Mouse (Mus musculus): ENCODE results near the gene Dph5. TPM values are rescaled to one million over a fixed set of nuclear protein-coding genes. Genes with fewer than 3 reads are reported as not detected.

The Dph5 gene
- polyA plus RNA-seq, 1 experiment from 2014 or later, result 19.9 TPM

GRCm38 (mm10) chr3:115875551-115875950 is 12.1 kb upstream of the Dph5 start:
- Histone ChIP-seq H3K4me3 (ENCODE audit: low read depth, low read length) (no peak overlapping the region), H3K27me3 (replicated peaks; ENCODE audit: control insufficient read depth, insufficient read depth, low read length) (no peaks in the 10 kb centered on the region), H3K4me2 (ENCODE audit: low read depth, low read length) (no peak overlapping the region), H3K36me3 (ENCODE audit: control insufficient read depth, insufficient read depth, low read length) (no peaks in the 10 kb centered on the region), H3K9me3 (ENCODE audit: control insufficient read depth, low read length) (peaks cover 5% of the 10 kb centered on the region; the same call in 1 of the 2 replicates), H3K9ac (ENCODE audit: low read depth, low read length) (no peak overlapping the region), H3K27ac (replicated peaks; ENCODE audit: low read depth, low read length) (no peak overlapping the region), H3K4me1 (ENCODE audit: control insufficient read depth, insufficient read depth, low read length) (no peaks in the 10 kb centered on the region)
- ATAC-seq (ENCODE audit: low read depth) (0 out of 2 replicates have a peak, but pooled peaks have one; percentile 22), DNase-seq (ENCODE audit: low spot score) (peak; percentile 63)
- 56% methylated on average over 6 of the region's 6 CpGs for WGBS

DNA sequence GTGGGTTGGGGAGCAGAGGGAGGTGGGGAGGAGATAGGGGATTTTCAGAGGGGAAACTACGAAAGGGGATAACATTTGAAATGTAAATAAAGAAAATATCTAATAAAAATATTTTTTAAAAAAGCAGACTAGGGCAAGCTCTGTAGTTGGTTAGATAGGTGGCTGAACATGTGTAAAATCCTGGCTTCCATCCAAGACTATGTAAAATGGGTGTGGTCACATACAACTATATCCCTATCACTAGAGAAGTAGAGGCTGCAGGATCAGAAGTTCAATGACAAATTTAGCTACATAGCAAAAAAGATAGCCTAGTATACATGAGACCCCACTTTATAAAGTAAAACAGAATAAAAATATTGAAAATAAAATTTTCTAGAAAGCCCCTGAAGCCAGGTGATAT is 10.5 kb upstream of the Dph5 start:
- no peak overlapping the region for H3K9ac ChIP-seq (ENCODE audit: low read depth, low read length)
- H3K9me3 ChIP-seq (ENCODE audit: control insufficient read depth, low read length), result peaks cover 5% of the 10 kb centered on the region; the same call in 1 of the 2 replicates
- no peaks in the 10 kb centered on the region for H3K36me3 ChIP-seq (ENCODE audit: control insufficient read depth, insufficient read depth, low read length)
- H3K4me1 ChIP-seq (ENCODE audit: control insufficient read depth, insufficient read depth, low read length), result no peaks in the 10 kb centered on the region
- no peak overlapping the region for H3K27ac ChIP-seq (replicated peaks; ENCODE audit: low read depth, low read length)
- H3K4me3 ChIP-seq (ENCODE audit: low read depth, low read length), result no peak overlapping the region
- WGBS, result 84% methylated on average over 1 of the region's 1 CpGs
- DNase-seq (ENCODE audit: low spot score) (no peak), ATAC-seq (ENCODE audit: low read depth) (no peak)
- no peak overlapping the region for H3K4me2 ChIP-seq (ENCODE audit: low read depth, low read length)
- no peaks in the 10 kb centered on the region for H3K27me3 ChIP-seq (replicated peaks; ENCODE audit: control insufficient read depth, insufficient read depth, low read length)

DNA sequence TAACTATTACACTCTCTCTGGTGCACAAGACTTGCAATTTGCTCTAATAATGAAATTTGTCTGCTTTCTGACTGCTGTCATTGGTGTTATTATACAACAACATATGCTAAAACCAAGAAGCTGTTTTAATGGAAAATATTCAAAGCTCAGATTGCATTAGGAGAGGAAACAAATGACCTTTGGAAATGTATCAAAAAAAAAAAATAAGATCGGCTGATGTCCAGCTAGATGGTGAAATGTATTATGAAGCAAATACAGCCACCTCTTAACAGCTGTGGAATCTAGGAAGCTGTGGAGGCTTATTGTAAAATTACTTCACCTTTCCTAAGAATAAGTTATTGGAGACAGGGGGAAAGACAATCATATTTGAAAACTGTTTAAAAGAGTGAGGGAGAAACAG is 3.6 kb upstream of the Dph5 start:
- no peak overlapping the region for H3K9ac ChIP-seq (ENCODE audit: low read depth, low read length)
- H3K4me1 ChIP-seq (ENCODE audit: control insufficient read depth, insufficient read depth, low read length), result peaks cover 3% of the 10 kb centered on the region; the same call in 1 of the 2 replicates
- DNase-seq (ENCODE audit: low spot score) (no peak), ATAC-seq (ENCODE audit: low read depth) (no peak)
- 83% methylated on average over 1 of the region's 1 CpGs for WGBS
- no peaks in the 10 kb centered on the region for H3K36me3 ChIP-seq (ENCODE audit: control insufficient read depth, insufficient read depth, low read length)
- H3K27me3 ChIP-seq (replicated peaks; ENCODE audit: control insufficient read depth, insufficient read depth, low read length), result no peaks in the 10 kb centered on the region
- H3K4me3 ChIP-seq (ENCODE audit: low read depth, low read length), result no peak overlapping the region
- no peak overlapping the region for H3K4me2 ChIP-seq (ENCODE audit: low read depth, low read length)
- H3K9me3 ChIP-seq (ENCODE audit: control insufficient read depth, low read length), result no peaks in the 10 kb centered on the region
- H3K27ac ChIP-seq (replicated peaks; ENCODE audit: low read depth, low read length), result no peak overlapping the region

DNA sequence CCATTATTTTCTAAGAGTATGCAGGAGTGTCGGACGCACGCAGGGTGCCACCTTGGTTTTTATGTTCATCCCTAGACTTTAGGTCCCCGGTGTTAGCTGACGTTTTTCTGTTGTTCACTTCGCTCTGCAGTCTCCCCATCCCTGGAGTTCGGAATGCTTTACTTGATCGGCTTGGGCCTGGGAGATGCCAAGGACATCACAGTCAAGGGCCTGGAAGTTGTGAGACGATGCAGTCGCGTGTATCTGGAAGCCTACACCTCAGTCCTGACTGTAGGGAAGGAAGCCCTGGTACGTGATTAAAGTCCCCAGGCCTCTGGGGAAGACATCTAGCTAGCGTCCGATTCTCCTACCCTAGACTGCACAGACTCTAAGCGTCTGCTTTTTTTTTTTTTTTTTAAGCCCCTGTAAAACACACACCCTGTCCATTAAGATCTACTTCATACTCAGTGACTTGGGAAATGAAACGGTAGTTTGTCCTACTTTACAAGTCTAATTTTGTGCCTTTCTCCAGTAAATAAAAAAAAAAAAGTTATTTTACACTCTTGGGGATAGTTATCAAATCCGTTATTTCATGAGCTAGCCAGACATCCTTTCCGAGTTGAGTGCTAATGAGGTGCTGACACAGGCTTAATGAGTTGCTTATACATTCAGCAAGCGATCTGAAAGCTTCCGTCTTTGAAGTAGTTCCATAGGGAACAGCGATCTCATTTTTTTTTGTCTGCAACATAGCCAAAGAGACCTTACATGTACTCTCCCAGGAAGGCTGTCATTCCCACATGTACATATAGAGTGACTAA is 871 bp downstream of the Dph5 start:
- H3K9ac ChIP-seq (ENCODE audit: low read depth, low read length), result peak overlapping the region; percentile 79
- WGBS, result 3% methylated on average over 21 of the region's 21 CpGs
- peak overlapping the region; percentile 65 for H3K4me3 ChIP-seq (ENCODE audit: low read depth, low read length)
- H3K4me1 ChIP-seq (ENCODE audit: control insufficient read depth, insufficient read depth, low read length), result peaks cover 3% of the 10 kb centered on the region; the same call in 1 of the 2 replicates
- peak; percentile 32 for ATAC-seq (ENCODE audit: low read depth)
- H3K4me2 ChIP-seq (ENCODE audit: low read depth, low read length), result peak overlapping the region; percentile 84
- peak; percentile 27 for DNase-seq (ENCODE audit: low spot score)
- no peaks in the 10 kb centered on the region for H3K9me3 ChIP-seq (ENCODE audit: control insufficient read depth, low read length)
- peak overlapping the region; percentile 70; the same call in 1 of the 2 replicates for H3K27ac ChIP-seq (replicated peaks; ENCODE audit: low read depth, low read length)
- no peaks in the 10 kb centered on the region for H3K27me3 ChIP-seq (replicated peaks; ENCODE audit: control insufficient read depth, insufficient read depth, low read length)
- H3K36me3 ChIP-seq (ENCODE audit: control insufficient read depth, insufficient read depth, low read length), result no peaks in the 10 kb centered on the region

- no peak for ATAC-seq (ENCODE audit: low read depth)
- no peak overlapping the region for H3K9ac ChIP-seq (ENCODE audit: low read depth, low read length)
- no peaks in the 10 kb centered on the region for H3K9me3 ChIP-seq (ENCODE audit: control insufficient read depth, low read length)
- peaks cover 3% of the 10 kb centered on the region; the same call in 1 of the 2 replicates for H3K4me1 ChIP-seq (ENCODE audit: control insufficient read depth, insufficient read depth, low read length)
- H3K27me3 ChIP-seq (replicated peaks; ENCODE audit: control insufficient read depth, insufficient read depth, low read length), result no peaks in the 10 kb centered on the region
- H3K4me3 ChIP-seq (ENCODE audit: low read depth, low read length), result no peak overlapping the region
- WGBS, result 73% methylated on average over 4 of the region's 4 CpGs
- no peak overlapping the region for H3K4me2 ChIP-seq (ENCODE audit: low read depth, low read length)
- H3K27ac ChIP-seq (replicated peaks; ENCODE audit: low read depth, low read length), result no peak overlapping the region
- peak; percentile 9 for DNase-seq (ENCODE audit: low spot score)
- peaks cover 7% of the 10 kb centered on the region; the same call in 1 of the 2 replicates for H3K36me3 ChIP-seq (ENCODE audit: control insufficient read depth, insufficient read depth, low read length)
Measured at GRCm38 (mm10) chr3:115892341-115892740, 4.7 kb downstream of the Dph5 start.

GRCm38 (mm10) chr3:115893166-115893565 is 5.5 kb downstream of the Dph5 start:
- WGBS, result 82% methylated on average over 2 of the region's 2 CpGs
- Histone ChIP-seq H3K27me3 (replicated peaks; ENCODE audit: control insufficient read depth, insufficient read depth, low read length) (no peaks in the 10 kb centered on the region), H3K4me1 (ENCODE audit: control insufficient read depth, insufficient read depth, low read length) (peaks cover 3% of the 10 kb centered on the region; the same call in 1 of the 2 replicates), H3K9ac (ENCODE audit: low read depth, low read length) (no peak overlapping the region), H3K27ac (replicated peaks; ENCODE audit: low read depth, low read length) (no peak overlapping the region), H3K36me3 (ENCODE audit: control insufficient read depth, insufficient read depth, low read length) (peaks cover 7% of the 10 kb centered on the region; the same call in 1 of the 2 replicates), H3K4me3 (ENCODE audit: low read depth, low read length) (no peak overlapping the region), H3K9me3 (ENCODE audit: control insufficient read depth, low read length) (no peaks in the 10 kb centered on the region), H3K4me2 (ENCODE audit: low read depth, low read length) (no peak overlapping the region)
- ATAC-seq (ENCODE audit: low read depth) (no peak; the same call in 1 of the 2 replicates), DNase-seq (ENCODE audit: low spot score) (peak; percentile 33)

DNA sequence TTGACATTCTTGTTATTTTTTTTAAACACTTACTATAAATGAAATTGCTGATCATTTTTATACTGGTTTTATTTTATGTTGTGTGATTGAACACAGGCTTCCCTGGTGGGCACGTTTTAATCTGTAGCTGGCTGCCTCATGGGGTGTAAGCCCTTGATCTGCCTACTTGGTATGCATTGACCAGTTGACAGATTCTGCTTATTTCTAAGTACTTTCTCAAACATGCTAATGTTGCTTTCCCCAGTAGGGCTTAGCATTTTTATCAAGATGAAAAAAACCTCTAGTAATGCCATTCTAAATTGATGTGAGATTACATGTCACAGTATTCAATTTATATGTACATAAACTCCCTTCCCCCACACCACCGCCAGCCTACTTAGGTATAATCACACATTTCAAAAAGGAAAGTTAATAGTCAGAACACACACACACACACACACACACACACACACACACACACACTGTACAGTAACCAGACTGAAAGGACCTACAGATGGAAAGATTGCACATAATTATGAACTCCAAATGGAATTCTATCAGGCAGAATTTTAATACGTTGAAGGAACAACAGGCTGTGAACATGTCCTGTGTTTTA is 10.8 kb downstream of the Dph5 start:
- no peaks in the 10 kb centered on the region for H3K9me3 ChIP-seq (ENCODE audit: control insufficient read depth, low read length)
- H3K27ac ChIP-seq (replicated peaks; ENCODE audit: low read depth, low read length), result no peak overlapping the region
- ATAC-seq (ENCODE audit: low read depth) (no peak), DNase-seq (ENCODE audit: low spot score) (no peak)
- H3K9ac ChIP-seq (ENCODE audit: low read depth, low read length), result no peak overlapping the region
- H3K36me3 ChIP-seq (ENCODE audit: control insufficient read depth, insufficient read depth, low read length), result peaks cover 7% of the 10 kb centered on the region; the same call in 1 of the 2 replicates
- WGBS, result 79% methylated on average over 3 of the region's 3 CpGs
- no peaks in the 10 kb centered on the region for H3K4me1 ChIP-seq (ENCODE audit: control insufficient read depth, insufficient read depth, low read length)
- no peaks in the 10 kb centered on the region for H3K27me3 ChIP-seq (replicated peaks; ENCODE audit: control insufficient read depth, insufficient read depth, low read length)
- H3K4me2 ChIP-seq (ENCODE audit: low read depth, low read length), result no peak overlapping the region
- no peak overlapping the region for H3K4me3 ChIP-seq (ENCODE audit: low read depth, low read length)

DNA sequence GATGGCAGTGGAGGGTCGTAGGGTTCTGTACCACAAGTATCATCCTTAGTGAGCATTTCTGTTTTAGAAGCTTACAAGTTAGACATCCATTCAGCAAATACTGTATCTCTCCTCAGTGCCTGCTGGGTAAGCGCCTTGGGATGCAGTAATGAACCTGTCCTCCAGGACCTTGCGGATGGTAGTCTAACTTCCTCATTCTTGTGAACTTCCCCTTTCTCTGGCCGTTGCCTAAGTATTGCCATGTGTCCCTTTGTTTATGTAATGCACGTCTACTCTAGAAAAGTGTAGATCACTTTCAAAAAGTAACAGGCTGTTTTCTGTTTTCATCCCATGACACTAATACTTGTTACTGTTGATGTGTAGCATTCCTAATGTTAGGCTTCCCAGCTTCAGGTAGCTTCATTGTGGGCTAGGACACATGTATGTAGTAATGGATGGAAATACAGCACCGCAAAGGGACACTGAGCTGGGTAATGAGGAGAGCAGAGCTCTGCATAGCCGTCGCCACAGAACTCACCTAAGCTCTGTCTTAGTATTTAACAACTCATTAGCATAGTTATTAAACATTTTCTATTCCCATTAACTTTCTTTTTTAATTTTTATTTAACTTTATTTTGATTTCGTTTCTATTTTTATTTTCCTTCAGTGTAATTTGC is 14.8 kb downstream of the Dph5 start:
- H3K36me3 ChIP-seq (ENCODE audit: control insufficient read depth, insufficient read depth, low read length), result peaks cover 2% of the 10 kb centered on the region; the same call in 1 of the 2 replicates
- WGBS, result 82% methylated on average over 9 of the region's 9 CpGs

More for the DNA sequence above, 14.8 kb downstream of the Dph5 start:
- ATAC-seq (ENCODE audit: low read depth) (no peak), DNase-seq (ENCODE audit: low spot score) (no peak)
- Histone ChIP-seq H3K27me3 (replicated peaks; ENCODE audit: control insufficient read depth, insufficient read depth, low read length) (no peaks in the 10 kb centered on the region), H3K9me3 (ENCODE audit: control insufficient read depth, low read length) (no peaks in the 10 kb centered on the region), H3K4me3 (ENCODE audit: low read depth, low read length) (no peak overlapping the region), H3K9ac (ENCODE audit: low read depth, low read length) (no peak overlapping the region), H3K4me2 (ENCODE audit: low read depth, low read length) (no peak overlapping the region), H3K4me1 (ENCODE audit: control insufficient read depth, insufficient read depth, low read length) (no peaks in the 10 kb centered on the region), H3K27ac (replicated peaks; ENCODE audit: low read depth, low read length) (no peak overlapping the region)

All from embryonic facial prominence, embryonic 14.5 days (tissue).